Mouse (Mus musculus) spleen, postnatal 36 days (tissue): ENCODE measurements around the gene Mindy4b-ps.

Experiments
- DNase-seq, 2 experiments: peaks; one replicate each; pipeline ENCODE4 v3.0.0; 2022; ENCODE audit warnings: low spot score in 2 of 2, mixed read lengths in 1 of 2

Mindy4b-ps gene

GRCm38 (mm10) chr3:58784219-58785092 is 37.7 kb downstream of the Mindy4b-ps start:
- no peak for DNase-seq

GRCm38 (mm10) chr3:58783602-58784218 is 38.4 kb downstream of the Mindy4b-ps start:
- DNase-seq = no peak

- no peak for DNase-seq
Measured at GRCm38 (mm10) chr3:58756429-58756828, 65.7 kb downstream of the Mindy4b-ps start.

- DNase-seq = no peak
Measured at GRCm38 (mm10) chr3:58755769-58756168, 66.3 kb downstream of the Mindy4b-ps start.

- DNase-seq = no peak
Measured at GRCm38 (mm10) chr3:58754361-58754760, 67.8 kb downstream of the Mindy4b-ps start.

GRCm38 (mm10) chr3:58751818-58752620 is 70.1 kb downstream of the Mindy4b-ps start:
- DNase-seq = no peak

- DNase-seq = no peak
Measured at GRCm38 (mm10) chr3:58748724-58749123, 73.4 kb downstream of the Mindy4b-ps start.

- no peak for DNase-seq
Measured at GRCm38 (mm10) chr3:58747924-58748323, 74.2 kb downstream of the Mindy4b-ps start.

GRCm38 (mm10) chr3:58739536-58739935 is 82.6 kb downstream of the Mindy4b-ps start:
- no peak for DNase-seq
